Mouse (Mus musculus): Measurements from ENCODE around the gene Tenm3. TPM values are rescaled to one million over a fixed set of nuclear protein-coding genes. Genes with fewer than 3 reads are reported as not detected.

The Tenm3 gene
- total RNA-seq, 2 experiments from 2014 or later = 79.3 to 79.7 TPM

DNA sequence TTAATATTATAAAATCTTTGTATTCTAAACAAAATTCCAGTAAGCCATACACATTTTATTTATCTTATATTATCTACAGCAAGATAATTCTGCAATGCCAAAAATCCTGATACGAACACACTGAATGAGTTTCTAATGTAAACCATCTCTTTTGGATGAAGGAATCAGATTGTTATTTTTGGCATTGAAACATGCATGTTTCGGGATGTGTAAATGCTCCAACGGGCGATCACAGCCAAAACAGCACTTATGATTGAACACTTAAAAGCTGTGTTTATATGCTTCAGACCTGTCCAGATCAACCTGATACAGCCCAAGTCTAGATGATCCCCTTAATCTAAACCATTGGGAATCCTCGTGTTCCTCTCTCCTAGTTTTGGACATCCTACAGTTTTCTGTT, 292.4 kb downstream of the Tenm3 start:
- intact Hi-C loops (cut with DNase I) = loop anchor here (10.0 kb wide), 3 partner anchors 293 to 473 kb away; partner anchors contain the start of gene Tenm3
- no peak for DNase-seq (ENCODE audit: low spot score in 2 of 2)

DNA sequence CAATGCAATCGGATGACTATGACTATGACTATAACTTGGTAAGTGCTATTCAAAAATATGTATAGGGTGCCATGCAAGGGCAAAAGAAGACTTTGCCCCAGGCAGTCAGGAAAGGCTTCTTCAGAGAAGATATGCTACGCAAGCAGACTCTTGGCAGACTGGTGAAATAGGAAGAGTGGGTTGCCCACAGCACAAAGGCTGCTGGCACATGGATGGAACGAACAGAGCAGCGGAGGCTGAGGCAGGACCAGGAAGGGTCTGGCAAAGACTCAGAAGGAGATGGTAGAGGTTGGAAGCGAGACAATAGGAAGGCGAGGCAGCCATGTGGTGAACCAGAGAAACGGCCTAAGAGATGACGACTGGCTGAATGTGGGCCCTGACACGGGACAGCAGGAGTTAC, 294.8 kb downstream of the Tenm3 start:
- DNase-seq (ENCODE audit: low spot score in 2 of 2) = no peak
- intact Hi-C loops (cut with DNase I) = no loop called here

DNA sequence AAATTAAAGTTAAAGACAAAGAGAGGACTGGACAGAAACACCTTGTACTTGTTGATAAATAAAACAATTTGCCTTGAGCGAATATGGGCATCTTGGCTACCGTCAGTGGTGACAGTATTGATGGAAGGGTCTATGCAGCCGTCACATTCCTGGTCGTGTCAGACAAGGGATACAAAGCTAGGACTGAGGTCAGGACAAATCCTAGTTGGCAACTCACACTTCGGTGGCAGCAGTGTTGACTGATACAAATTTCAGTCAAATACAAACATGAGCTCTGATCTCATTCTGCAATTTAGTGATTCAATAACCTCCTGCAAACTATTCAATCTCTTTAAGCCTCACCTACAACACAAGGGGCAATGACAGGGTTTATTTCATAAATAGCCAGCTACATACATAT, 298.1 kb downstream of the Tenm3 start:
- no peak for DNase-seq (ENCODE audit: low spot score in 2 of 2)
- intact Hi-C loops (cut with DNase I) = no loop called here

DNA sequence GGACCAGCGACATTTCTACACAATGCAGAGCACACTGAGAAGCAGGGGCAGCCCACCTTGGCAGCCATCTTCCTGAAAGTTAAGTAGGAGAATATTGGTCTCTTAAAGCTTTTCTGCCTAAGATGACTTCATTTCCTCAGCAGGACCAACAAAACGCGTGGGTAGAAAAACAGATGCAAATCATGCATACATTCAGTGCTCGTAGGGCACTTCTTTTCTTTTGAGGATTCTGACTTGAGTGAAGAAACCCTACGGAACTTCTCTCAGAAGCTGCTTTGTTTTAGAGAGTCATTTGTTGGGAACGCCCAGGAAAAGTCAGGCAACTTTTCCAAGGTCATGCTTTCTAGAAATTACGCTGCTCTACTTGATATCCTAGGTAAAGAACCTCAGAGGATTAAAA, 298.9 kb downstream of the Tenm3 start:
- intact Hi-C loops (cut with DNase I) = no loop called here
- DNase-seq (ENCODE audit: low spot score in 2 of 2) = no peak

DNA sequence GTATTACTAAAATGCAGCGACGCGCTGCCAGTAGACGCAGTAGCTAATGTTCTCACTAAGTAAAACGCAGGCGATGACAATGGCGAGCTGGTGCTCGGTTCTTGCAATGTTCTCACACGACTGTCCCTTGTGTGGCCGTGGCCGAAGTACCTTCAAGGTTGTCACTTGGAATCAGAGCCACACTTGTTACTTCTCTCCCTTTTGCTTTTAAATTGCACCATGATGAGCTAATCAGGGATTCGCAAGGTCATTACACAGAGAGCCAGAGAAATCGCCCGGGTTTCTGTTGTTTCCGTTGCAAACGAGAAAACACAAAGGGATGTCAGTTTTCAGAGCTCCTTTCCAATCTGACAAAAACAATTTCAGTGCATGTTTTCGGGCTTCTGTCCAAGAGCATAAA, 301.6 kb downstream of the Tenm3 start:
- intact Hi-C loops (cut with DNase I) = no loop called here
- no peak for DNase-seq (ENCODE audit: low spot score in 2 of 2)

DNA sequence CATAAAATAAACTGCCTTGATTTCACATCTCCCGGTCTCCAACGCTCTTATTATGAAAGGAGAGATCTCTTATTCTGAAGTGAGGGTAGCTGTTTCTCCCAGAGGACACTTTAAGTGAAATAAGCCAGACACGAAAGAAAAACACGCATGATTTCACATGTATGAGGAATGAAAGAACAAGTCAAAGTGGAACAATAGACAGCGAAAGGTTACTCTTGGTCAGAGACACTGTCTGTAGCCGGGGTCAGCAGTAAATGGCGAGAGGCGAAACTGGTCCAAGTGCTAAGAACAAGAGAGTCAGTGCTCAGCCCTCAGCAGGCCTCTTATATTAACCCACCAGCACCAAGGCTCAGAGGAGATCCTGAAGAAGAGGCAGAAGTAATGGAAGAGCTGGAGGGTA, 302.9 kb downstream of the Tenm3 start:
- intact Hi-C loops (cut with DNase I) = no loop called here

DNA sequence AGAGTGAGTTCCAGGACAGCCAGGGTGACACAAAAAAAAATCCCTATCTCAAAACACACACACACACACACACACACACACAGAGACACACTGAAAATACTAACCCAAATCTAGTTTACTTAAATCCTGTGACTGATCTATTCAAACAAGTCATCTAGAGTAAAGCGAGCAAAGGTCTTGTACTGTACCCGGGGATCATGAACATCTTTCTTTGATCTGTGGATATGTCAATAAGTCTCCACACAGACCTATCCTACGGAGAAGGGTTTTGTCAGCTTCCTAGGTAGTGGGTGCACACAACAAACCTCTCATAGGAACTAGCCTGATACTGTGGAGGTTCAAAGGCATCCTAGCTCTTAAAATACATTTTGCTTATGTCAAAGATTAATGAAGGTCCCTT, 307.9 kb downstream of the Tenm3 start:
- DNase-seq (ENCODE audit: low spot score in 2 of 2) = no peak
- intact Hi-C loops (cut with DNase I) = no loop called here

More for the DNA sequence above, 302.9 kb downstream of the Tenm3 start:
- DNase-seq (ENCODE audit: low spot score in 2 of 2) = no peak

DNA sequence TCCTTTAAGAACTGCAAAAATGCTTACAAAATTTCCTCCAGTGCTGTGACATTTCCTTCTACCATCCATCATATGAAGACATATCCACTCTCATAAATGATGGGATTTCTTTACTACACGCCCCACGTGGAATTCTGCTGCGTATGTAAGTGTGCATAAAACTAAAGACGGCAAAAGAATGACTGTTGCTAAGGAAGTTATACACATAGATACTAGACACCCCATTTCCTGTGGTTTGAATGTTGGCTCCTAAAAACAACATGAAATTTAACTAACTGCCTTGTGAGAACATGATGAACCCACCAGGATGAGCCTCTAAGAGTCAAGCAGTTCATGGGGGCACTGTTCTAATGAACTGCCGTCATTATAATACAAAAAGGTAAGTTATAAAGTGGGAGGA, 312.0 kb downstream of the Tenm3 start:
- intact Hi-C loops (cut with DNase I) = no loop called here
- no peak for DNase-seq (ENCODE audit: low spot score in 2 of 2)

DNA sequence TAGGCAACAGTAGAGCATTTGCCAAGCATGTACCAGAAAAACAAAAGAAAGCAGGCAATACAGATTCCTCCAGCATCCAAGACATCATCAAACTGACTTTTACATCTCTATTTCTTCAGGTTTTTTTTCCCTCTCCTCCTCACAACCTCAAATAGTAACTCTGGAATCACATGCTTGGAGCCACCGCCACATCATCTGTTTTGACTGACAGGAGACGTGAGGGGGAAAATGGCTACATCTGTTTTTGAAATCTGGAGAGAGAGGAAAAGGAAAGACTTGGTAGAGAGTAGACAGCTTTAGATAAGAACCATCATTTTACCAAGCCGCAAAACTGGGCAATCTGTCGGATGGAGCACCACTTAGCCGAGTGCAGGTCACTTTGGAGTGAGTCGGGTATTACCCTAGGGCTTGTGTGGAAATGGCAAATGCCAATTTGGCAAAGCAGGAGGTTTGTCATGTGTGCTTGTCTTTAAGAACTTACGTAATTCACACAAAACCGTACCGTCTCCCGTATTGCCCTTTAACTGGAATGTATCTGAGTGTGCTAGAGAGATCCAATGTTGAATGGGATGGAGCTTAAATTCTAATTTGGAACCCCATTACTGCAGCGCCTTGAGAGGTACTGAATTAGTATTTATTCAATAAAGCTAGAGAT, 312.7 kb downstream of the Tenm3 start:
- intact Hi-C loops (cut with DNase I) = no loop called here
- peak in 1 of 2 experiments; percentile 23 for DNase-seq (ENCODE audit: low spot score in 2 of 2)

DNA sequence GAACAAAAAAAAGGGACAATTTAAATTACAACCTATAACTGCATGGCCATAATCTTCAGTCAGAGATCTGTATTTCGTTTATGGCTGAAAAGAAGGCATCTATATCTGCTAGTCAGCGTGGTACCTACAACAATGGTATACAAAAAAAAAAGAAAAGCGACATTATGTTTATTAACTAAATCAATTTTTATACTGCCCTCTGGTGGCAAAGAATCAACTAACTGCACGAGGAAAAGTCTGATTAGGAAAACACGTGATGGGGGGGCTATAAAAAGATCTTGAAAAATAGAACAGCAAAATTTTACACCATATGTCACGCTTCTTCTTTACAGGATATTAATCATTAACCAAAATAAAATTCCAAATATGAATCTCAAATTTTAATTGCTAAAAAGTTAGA, 316.3 kb downstream of the Tenm3 start:
- DNase-seq (ENCODE audit: low spot score in 2 of 2) = no peak
- intact Hi-C loops (cut with DNase I) = loop anchor here (2.0 kb wide), 1 partner anchor 305 kb away; no protein-coding TSS in a partner anchor

DNA sequence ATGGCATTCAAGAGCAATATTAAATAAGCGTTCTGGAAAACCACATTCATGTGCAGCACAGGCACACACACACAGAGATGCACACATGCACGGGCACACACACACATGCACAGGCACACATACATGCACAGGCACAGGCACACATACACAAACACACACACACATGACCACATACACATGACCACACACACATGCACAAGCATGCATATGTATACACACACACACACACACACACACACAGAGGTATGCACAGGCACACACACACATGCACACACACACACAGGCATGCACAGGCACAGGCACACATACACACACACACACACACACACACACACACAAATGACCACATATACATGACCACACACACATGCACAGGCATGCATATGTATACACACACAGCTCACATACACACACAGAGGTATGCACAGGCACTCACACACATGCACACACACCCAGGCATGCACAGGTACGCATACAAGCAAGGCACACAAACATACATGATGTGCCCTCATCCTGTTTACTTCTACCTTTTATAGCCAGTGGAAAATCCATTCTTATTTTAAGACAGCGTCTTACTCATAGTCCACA, 321.1 kb downstream of the Tenm3 start:
- intact Hi-C loops (cut with DNase I) = no loop called here

DNA sequence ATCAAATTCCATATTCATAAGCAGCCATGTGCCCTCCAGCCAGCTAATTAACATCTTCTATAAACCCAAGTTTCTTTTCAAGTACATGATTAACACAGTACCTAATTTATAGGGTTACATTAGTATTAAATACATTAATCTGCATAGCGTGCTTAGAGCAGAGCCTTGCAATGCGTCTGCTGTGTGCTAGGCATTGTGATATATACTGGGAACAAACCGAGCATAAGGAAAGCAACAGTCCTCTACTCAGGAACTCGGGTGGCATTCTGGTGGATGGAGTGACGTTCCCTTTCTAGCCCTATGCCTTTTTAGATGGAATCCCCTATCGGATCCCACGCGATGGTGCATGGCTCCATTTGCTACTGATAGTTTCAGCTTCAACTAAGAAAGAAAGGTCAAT, 321.7 kb downstream of the Tenm3 start:
- DNase-seq (ENCODE audit: low spot score in 2 of 2) = no peak
- intact Hi-C loops (cut with DNase I) = no loop called here

More for the DNA sequence above, 321.1 kb downstream of the Tenm3 start:
- no peak for DNase-seq (ENCODE audit: low spot score in 2 of 2)

DNA sequence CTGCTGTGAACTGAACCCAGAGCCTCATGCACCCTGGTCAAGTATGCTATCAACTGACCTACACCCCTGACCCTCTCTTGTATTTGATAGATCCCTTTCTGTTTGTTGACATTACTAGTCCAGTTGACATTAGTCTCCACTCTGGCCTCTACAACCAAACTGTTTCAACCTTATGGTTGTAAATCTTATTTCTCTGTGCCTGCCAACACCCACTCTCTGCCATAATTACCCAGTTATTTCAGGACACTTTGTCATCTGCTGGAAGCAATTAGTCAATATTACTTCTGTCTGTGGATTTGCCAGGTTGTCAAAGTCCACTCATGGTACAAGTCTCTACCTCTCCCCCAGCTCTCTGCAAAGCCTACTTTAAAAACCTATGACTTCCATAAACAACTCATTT, 326.3 kb downstream of the Tenm3 start:
- DNase-seq (ENCODE audit: low spot score in 2 of 2) = no peak
- intact Hi-C loops (cut with DNase I) = loop anchor here (10.0 kb wide), 2 partner anchors 203 to 423 kb away; partner anchors contain the start of gene Dctd

DNA sequence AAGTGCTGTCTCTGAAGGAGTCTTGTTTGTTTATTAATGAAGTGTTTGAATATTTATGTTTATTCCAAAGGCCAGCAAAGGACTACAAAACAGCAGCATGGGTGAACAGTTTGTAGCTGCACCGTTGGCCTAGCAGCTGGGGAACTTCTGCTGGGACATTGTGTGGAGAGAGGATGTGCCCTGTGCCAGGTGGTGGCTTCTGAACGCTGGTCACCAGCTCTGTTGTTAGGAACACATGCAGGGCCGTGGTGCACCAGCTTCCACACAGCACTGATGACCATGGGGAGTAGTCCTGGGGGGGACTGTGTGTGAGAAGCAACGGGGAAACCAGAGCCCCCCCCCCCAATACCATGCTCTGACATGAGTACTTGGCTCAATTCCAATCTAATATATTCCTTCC, 329.5 kb downstream of the Tenm3 start:
- DNase-seq (ENCODE audit: low spot score in 2 of 2) = no peak
- intact Hi-C loops (cut with DNase I) = loop anchor here (5.0 to 10.0 kb wide), 3 partner anchors 199 to 419 kb away; partner anchors contain the start of gene Dctd

DNA sequence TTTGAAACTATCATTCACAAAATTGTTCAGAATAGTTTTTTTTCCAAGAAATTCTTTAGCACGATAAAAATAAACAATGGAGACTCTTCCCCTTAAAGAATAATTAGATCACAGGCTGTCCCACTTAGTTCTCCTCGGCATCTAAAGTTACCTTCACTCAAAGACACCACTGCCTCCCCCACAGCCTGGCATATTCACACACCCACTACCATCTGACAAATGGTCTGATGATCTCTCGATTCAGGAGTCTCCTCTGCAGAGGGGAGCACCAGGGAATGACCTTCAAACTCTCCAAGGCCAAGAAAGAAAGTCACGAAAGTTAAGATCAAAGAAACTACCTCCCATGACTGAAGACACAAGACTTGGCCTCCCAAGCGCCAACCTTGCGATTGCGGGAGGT, 329.9 kb downstream of the Tenm3 start:
- intact Hi-C loops (cut with DNase I) = loop anchor here (5.0 to 10.0 kb wide), 3 partner anchors 199 to 419 kb away; partner anchors contain the start of gene Dctd
- DNase-seq (ENCODE audit: low spot score in 2 of 2) = no peak

DNA sequence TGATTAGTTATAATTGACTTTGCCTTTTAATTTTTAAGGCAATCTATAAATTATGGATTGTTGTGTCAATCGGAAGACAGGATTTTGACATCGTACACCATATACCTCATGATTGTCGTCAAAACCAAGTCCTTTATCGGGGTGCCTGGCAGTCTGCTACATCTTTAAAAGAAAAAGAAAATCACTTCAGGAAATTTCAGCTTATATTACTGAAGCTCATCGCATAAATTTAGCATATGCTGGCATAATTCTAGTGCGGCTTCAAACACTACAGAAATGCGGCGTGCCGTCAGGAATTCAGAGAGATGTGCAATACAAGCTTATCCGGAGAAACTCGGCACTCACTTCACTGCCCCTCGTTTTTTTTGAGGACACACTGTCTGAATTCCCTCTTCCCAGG, 332.2 kb downstream of the Tenm3 start:
- intact Hi-C loops (cut with DNase I) = loop anchor here (5.0 to 10.0 kb wide), 3 partner anchors 197 to 417 kb away; partner anchors contain the start of gene Dctd

DNA sequence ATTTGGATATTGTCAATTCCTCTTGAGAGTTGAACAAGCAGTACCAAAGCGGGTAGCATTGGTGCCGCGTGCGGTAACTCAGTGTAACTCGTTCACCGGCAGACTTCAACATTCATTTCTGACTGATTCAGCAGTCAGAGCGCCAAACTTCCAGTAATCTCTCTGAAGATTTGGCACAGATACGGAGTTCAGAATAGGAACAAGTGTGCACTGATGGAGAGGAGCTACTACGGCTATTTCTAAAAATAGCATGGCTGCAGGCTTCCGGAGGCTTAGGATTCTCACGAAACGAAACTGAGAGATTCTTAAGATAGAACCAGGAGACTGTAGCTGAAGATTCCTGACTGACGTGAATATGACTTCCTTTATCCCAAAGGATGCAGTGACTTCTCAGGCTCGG, 332.6 kb downstream of the Tenm3 start:
- peak; percentile 42 to 43 for DNase-seq (ENCODE audit: low spot score in 2 of 2)
- intact Hi-C loops (cut with DNase I) = loop anchor here (5.0 to 10.0 kb wide), 3 partner anchors 196 to 416 kb away; partner anchors contain the start of gene Dctd

More for the DNA sequence above, 332.2 kb downstream of the Tenm3 start:
- peak in 1 of 2 experiments; percentile 16 for DNase-seq (ENCODE audit: low spot score in 2 of 2)

DNA sequence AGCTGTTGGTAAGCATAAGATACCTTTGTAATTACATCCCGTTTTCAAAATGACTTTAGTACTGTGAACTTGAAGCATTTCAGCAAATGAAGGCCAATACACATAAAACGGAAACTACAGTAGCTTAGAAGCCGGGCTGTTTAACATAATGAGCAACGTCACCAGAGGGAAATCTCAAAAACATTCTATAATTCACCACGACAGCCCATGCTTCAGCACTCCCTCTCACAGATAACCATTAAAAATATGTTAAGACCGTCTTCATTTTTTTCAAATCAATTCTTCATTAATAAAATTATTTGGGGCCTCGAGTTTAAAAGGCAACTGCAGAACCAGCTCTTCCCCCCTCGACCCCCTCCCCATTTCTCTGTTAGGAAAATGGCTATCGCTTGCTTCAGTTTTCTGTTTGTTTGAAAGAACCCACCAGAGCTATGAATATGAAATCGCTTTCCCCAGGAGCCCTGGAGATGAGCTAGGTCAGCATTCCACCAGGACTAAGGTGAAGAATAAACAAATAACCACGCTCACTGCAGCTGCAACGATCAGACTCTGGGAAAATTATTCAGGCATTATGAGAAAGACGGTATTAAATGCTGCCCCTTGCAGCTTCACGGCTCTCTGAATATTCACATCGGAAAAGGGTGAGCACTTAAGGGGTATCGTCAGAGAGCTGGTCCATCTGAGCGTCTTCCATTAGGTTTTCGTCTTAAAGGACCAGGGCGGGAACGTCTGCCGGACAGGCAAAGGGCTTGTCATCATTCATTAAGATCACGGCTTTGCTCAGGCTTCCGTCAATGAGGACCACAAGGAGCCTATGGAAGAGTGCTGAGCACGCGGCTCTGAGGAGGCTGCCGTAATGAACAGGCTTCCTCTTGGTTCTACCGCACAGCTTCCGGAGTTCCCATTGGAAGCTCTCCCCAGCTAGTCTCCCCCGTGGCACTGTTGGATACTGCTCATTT, 334.8 kb downstream of the Tenm3 start:
- DNase-seq (ENCODE audit: low spot score in 2 of 2) = peak; percentile 17 to 28
- intact Hi-C loops (cut with DNase I) = no loop called here

DNA sequence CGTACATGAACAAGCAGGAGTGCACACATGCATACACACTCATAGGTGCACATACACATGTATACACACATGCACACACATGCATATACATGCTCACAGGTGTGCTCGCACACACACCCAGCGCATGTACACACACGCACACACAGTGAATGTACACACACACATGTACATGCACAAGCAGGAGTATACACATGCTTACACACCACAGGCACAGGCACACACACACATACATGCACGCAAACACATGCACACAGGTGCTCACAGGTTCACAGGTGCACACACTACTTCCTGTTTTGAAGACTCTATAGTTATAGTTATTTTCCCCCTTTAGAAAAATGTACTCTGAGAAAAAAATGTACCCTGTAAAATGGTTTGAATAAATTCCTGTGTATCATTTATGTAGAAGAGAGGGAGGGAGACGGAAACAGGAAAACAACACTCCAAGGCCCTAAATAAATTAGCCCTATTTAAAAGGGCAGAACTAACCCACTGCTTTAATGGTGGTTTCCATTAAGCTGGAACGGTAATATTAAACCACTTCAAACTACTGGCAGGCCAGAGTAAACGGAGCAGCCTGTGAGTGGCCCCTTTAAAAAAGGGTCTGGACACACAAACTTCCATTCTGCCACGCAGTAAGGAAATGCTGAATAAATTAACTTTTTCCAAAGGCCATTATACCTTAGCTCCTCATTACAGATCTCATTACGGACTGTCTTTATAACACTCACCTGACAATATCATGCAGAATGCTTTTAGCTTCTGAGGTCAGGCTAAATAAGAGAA, 335.8 kb downstream of the Tenm3 start:
- intact Hi-C loops (cut with DNase I) = no loop called here
- no peak for DNase-seq (ENCODE audit: low spot score in 2 of 2)
